Mouse (Mus musculus) spleen, postnatal 14 days (tissue): ENCODE results near the gene Gm732.

Source experiments
- DNase-seq, 2 experiments: peaks; one replicate each; pipeline ENCODE4 v3.0.0; 2021 to 2022; ENCODE audit warnings: low spot score in 2 of 2

Gene Gm732

GRCm38 (mm10) chrX:107948365-107948764 is at the start of gene Gm732:
TSS of gene Gm732 (minus strand) at chrX:107948465.
- DNase-seq: no peak
